Mouse (Mus musculus) liver, adult (tissue): Measurements from ENCODE around the gene Kit.
A peak's percentile ranks its signal among the peaks of the same experiment; 100 is the strongest.

Experiments
- GATA4 ChIP-seq: IDR thresholded peaks from 2 replicates; pipeline ENCODE4 v1.6.1; 2014; ENCODE audit warnings: mild to moderate bottlenecking, low read length; ENCODE audit not compliant: insufficient replicate concordance

The Kit gene

DNA sequence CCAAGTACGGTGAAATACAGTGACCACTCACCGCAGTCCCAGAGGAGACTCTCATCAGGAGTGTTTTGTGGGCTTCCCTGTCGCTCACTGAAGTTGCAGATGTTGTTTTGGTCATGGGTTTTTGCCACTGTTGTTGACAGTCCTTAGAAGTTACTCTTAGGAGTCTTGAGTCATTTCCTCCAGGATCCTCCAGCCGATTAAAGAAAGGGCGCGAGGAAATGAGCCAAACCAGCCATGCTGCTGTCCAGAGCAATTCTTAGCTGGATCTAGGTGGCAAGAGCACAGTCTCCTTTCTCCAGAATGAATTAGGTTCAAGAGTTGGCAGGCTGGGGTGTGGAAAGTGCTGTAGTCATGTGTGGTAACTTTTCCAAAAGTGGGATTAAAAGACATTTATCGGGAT lies 3.4 kb downstream of the Kit start:
- no peak for TF ChIP-seq GATA4

DNA sequence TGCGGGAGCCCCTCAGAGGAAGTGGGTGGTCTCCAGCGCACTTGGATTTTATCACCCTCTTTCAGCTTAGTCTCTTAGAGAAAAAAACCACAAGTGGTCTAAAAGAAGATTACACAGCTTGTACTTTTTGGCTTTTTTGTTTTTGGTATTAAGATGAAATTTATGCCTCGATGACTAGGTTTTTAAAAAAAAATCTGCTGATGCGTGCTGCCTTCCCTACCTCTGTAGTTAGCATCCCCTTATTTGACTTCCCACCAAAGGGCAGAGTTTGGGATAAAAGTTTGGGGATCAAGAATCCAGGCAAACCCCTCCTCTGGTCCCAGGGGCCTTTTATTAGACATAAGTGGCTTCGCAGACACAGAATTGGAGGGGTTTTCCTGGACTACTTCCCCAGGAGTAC lies 4.5 kb downstream of the Kit start:
- TF ChIP-seq GATA4, result no peak

DNA sequence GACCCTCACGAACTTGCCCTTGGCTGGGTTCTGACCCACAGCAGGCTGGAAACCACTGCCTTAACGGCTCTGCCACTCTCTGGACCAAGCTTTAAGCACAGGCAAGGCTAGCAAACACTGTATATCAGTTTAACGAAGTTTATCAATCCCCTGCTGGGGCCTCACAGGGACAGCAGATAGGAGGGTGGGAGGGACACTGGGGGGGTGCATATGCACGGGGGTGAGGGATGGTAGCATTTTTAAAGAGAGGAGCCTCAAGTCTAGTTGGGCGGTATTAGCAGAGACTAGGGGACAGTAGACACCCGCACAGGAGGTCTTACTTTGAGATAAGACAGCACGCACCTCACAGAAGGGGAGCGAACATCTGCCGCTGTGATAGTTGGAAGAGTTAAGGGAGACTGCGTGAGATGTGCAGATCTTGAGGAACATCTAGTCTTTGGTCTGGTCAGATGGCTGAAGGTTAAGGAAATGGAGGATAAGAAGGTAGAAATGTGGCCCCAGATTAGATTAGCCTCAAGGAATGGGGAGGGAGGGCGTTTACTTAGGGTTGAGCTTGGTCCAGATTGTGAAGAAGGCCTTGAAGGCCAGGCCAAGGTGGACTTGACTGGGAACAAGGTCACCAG lies 5.0 kb downstream of the Kit start:
- no peak for TF ChIP-seq GATA4

DNA sequence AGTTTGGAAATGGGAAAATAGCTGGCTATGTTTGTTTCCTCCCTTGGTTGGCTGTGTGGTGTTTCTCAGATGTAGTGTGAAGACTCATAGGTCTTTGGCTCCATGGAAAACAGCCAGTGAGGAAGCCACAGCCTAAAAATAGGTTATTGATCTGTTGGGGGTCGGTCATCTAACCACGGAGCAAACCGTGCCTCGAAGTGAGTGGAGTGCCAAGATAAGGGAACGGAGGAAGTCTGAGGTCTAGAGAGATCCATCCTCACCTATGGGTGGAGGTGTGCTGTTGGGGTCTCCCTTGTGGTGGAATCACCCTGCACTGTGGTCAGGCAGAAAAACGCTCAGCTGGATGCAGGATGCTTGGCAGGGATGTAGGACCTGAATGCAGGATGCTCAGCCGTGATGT lies 7.2 kb downstream of the Kit start:
- TF ChIP-seq GATA4, result no peak

DNA sequence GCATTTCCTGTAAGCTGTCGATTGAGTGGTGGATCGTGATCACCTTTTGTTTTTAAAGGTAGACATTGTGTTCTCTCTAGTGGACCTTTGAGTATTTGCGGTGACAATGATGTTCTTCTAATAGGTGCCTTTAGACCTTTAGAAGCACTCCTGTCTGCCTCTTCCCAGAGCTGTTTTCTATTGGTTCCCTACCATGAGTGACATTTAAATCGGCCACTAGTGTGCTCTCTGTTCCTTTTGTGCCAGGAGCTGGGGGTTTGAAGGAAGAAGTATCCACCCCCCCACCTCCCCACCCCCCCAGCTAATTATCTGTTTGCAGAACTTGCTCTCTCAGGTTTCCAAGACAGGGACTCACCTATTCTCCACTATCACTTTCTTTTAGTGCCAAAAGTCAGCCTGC lies 13.1 kb downstream of the Kit start:
- TF ChIP-seq GATA4, result no peak

DNA sequence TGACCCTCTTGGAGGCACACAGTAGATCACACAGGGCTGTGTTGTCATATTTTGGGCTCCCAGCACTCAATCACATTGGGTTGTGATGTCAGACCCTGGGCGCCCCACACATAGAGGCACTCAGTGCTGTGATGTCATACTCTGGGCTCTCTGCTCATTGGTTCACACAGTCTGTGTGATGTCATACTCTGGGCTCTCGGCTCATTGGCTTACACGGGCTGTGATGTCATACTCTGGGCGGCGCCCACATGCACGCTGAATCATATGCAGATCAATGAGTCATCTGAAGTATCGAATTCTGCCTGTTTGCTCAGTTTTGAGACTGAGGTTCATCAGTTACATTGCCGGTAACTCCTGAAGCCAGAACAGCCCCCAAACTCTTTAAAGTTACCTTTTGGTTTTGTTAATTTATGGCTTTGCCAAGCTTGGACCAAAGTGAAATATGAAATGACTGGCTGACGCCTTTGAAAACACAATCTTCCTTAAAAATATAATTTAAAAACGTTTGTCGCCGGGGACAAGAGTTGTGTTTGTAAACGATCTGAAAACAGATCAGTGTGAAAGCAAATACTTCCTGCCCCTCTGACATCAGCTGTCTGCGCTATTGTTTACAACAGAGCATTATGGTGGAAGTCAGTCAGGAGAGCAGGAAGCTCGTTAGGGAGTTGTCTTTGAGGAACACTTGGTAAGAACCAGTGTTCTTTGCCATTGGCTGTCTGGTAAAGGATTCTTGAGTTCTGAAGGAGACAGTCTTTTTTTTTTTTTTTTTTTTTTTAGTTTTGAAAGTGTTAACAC lies 15.0 kb downstream of the Kit start:
- no peak for TF ChIP-seq GATA4

DNA sequence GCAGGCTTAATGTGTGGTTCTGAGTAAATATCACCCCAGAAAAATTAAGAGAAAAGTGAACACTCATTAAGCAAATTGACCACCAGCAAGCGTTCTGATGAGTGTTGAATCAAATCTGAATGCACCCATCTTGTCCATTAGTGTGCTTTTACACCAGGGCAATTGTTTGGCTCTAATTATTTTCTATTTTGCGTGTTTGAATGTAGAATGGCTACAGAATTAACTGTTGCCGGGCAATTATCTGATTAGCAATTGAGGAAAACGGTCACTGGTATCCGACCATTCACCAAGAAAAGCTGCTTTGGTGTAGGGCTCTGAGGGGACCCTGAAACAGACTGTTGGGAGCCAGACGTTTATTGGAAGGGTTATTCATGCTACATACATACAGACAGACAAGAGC lies 16.2 kb downstream of the Kit start:
- TF ChIP-seq GATA4, result no peak

DNA sequence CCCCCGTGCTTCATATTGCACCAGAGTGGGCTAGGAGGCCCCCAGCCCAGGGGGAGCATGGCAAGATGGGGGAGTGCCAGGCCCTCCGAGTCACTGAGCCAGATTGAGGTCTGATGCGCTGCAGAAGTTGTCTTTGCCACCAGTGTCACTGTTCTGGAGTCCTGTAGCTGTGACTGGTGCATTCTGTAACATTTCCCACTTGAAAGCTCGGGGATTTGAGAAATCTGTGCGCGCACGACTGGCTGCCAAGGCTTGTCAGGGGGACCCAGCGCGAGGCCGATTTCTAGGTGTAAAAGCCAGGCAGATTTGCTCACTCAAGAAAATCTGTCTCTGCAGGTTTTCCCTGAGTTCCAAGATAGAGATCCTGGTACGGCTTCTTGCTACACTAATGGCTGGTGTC lies 16.9 kb downstream of the Kit start:
- TF ChIP-seq GATA4, result no peak

DNA sequence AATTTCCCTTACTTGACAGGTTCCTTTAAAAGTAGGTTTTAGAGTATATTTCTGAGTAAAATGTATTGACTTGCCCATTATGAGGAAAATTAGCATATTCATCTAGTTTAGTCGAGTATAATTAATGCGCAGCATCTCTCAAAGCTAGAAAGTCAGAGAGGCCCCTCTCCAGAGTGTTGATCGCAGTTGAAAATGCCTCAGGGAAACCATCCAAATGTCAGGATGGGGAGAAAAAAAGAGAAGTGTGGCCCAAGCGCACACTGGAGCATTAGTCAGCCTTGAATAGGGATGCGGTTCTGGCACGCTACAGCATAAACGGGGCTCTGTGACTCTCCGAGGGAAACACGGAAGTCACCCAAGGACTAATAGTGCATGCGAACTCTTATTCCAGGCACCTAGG lies 20.6 kb downstream of the Kit start:
- no peak for TF ChIP-seq GATA4

DNA sequence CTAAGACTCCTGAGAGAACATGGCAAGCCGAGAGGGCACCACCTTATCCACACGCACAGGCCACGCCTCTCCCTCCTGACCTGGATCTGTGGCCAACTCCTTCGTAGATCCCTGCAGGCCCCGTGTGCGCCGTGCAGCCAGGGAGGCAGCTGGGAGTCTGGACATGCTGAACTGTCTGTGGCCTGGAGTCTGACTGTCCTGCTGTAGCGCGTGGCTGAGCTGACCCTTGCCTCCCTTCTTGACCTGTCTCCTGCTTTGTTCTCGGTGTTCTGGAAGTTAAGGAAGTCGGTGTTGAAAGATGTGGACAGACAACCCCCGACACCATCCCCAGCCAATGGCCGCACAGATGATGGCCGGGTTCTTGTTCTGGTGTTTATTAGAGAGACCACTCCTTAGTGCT lies 21.5 kb downstream of the Kit start:
- TF ChIP-seq GATA4, result no peak

DNA sequence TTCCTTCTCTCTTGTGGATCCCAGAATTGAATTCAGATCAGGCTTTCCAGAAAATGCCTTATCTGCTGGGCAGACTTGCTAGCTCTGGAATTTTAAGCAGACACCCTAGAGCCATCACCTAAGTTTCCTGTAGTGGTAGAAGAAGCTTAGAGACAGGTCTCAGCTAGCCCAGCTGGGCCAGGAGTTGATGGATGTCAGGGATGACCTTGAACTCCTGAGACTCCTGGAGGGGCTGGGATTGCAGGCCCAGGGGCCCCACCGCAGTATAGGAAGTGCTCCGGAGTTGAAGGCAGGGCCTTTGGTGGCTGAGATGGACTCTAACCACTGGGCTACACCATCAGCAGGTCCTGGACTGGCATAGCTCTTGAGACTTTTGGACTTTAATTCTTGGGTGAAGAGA lies 22.6 kb downstream of the Kit start:
- TF ChIP-seq GATA4, result no peak

DNA sequence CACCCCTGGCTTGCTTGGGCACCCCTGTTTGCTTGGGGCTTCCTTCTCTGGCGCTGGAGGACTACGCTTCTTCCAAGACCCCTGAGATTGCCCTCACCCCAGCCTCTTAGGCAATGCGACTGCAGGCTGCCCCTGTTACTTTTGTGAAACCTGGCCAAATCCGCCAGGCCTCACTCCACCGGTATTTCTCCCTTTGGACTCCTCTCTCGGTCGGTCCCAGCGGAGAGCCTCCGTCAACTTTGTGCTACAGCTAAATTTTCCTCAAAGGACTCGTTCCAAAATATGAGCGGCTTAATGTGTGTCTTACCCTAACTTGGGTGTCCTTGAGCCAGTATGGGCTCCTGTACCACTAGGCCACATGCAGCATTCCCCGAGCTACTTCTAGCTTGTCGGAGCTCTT lies 23.8 kb downstream of the Kit start:
- TF ChIP-seq GATA4, result no peak

DNA sequence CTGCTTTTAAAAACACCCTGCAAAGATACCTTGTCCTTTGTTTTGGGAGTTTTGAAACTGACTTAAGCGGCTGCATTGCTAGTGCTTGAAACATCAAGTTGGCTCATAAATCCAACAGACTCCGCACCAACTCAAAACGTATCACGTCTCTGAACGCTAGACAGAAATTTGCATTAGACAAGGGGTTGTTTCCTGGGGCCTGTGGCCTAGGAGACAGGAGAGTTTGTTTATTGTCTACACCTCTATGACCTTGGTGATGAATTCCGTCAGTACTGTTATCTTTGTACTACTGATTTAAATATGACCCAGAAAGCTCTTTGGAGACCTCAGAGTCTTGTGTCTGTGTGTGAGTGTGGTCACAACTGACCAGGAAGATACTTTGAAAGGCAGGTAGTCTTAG lies 25.3 kb downstream of the Kit start:
- TF ChIP-seq GATA4, result no peak

DNA sequence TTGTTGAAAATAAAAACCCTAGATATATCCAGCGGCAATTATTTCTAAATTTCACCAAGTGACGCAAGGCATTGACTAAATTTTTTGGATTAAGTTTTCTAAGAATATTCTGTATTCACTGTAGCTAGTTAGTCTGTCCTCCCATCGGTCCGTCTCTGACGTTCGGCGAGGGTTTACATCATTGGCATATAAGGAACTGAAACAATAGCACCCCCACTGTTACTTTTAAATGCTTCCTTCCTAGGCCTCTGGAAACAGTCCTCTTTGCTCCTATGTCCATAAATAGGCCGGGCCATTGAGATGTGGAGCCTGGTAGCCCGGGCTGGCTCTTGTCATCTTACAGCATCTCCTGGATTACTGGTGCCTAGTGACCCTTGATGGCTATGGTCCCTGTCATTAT lies 29.5 kb downstream of the Kit start:
- TF ChIP-seq GATA4, result no peak

DNA sequence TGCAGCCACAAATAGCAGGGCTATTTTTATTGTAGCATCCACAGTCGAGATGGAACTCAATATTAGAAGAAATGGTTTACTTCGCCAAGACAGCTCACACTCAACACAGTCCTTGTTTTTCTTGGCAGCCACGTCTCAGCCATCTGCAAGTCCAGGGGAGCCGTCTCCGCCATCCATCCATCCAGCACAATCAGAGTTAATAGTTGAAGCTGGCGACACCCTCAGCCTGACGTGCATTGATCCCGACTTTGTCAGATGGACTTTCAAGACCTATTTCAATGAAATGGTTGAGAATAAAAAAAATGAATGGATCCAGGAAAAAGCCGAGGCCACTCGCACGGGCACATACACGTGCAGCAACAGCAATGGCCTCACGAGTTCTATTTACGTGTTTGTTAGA lies 32.2 kb downstream of the Kit start:
- TF ChIP-seq GATA4, result no peak

DNA sequence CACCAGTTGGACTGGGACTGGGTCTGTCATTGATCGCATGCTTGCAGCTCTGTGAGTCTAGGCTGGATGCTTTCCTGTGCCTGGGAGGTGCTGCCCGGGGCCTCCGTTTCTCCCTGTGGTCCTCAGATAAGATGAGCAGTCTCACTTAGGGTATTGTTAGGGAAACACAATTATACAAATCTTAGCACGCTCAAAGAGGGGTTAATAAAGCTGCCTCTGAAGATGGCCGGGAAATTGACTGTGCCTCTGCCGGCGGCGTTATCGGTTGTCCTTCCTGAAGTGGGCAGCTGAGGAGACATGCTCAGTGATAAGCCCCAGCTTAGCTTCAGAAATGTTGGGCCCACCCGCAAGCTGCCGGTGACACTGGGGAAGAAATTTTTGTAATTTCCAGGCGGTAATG lies 33.3 kb downstream of the Kit start:
- TF ChIP-seq GATA4, result peak; percentile 85

DNA sequence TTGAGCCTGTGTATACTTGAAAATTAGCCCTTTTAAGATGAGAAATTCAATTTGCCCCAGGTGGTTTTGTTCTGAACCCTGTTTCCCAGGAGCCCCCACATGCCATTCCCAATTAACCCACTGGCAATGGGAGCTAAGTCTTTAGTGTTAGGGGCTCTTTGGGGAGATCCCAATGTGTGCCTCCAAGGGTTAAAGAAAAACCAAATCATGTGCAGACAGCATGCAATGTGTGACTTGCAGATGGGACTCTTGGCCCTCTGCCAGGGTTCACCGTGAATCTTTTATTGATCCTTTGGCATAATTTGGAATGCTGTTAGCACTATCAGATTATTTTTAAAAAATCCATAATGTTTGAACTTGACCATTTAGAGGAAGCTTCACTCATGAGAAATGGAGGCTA lies 37.7 kb downstream of the Kit start:
- no peak for TF ChIP-seq GATA4
